Mouse (Mus musculus) spleen, adult 12 weeks (tissue): ENCODE results near the gene Ifit2.
"Not testable (repeated sequence)": the region's sequence is repeated elsewhere in the genome, so short reads cannot be mapped to it uniquely, and the experiment has no call there.

Source experiments
- DNase-seq: peaks from one replicate; pipeline ENCODE4 v3.0.0; 2022; ENCODE audit warnings: low spot score

Ifit2 gene

GRCm38 (mm10) chr19:34596811-34597210 lies 46.3 kb downstream of the Ifit2 start:
- DNase-seq, result no peak

DNA sequence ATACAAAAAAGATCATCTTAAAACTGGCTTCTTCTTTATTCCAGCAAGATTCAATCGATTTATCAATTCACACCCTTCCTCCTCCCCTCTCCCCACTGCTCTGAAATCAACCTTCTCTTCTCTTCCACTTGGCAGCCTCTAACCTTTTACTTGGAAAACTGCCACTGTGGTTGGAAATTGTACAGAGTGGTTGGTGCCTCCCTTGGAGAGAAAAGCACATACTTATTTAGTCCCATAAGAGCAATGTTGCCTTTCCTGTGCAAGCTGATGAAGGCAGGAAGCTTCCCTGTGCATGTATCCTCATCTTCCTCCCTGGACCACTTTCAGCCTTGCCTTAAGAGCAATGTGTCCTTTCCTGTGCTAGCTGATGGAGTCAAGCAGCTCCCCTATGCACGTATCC lies 47.8 kb downstream of the Ifit2 start:
- no peak for DNase-seq

GRCm38 (mm10) chr19:34599250-34599649 lies 48.8 kb downstream of the Ifit2 start:
- not testable (repeated sequence) for DNase-seq

DNA sequence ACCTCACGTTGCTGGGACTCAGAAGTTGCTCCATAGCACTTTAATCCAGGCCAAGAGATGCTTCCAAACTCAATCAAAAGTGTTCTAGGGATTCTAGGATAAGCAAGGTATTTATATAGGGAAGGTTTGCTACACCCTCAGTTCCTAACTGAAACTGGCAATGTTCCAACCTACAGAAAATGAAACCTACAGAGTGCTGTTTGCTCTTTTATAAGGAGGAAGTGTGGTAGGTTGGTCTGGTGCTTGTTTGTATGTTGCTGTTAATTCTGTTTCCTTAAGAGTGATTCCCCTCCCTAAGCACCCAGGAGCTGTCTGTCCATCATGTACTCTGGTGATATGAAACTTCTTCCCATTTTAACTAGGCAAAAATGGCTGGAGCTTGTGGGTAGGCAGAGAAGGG lies 51.4 kb downstream of the Ifit2 start, which contains the start of gene Ifit1bl1:
Ifit1bl1 (minus strand) TSS at position 69 of the 400 bp plus-strand sequence.
- not testable (repeated sequence) for DNase-seq

DNA sequence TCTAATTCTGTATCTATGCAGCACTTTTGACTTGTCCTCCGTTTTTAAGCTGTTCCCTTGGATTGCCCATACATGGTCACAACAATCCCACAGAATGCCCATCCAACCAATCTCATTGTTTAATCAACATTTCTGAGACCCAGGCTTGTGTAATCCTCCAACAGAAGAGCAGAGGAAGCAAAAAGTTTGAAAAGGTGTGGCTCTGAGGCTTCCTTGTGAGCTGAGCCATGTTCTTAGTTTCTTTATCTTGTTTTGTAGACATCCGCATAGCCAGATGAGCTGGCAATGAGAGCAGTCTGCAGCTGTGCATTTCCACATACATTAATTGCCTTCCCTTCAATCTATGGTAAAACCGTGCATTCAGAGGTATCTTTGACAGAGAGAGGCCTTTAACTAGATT lies 55.0 kb downstream of the Ifit2 start:
- no peak for DNase-seq

DNA sequence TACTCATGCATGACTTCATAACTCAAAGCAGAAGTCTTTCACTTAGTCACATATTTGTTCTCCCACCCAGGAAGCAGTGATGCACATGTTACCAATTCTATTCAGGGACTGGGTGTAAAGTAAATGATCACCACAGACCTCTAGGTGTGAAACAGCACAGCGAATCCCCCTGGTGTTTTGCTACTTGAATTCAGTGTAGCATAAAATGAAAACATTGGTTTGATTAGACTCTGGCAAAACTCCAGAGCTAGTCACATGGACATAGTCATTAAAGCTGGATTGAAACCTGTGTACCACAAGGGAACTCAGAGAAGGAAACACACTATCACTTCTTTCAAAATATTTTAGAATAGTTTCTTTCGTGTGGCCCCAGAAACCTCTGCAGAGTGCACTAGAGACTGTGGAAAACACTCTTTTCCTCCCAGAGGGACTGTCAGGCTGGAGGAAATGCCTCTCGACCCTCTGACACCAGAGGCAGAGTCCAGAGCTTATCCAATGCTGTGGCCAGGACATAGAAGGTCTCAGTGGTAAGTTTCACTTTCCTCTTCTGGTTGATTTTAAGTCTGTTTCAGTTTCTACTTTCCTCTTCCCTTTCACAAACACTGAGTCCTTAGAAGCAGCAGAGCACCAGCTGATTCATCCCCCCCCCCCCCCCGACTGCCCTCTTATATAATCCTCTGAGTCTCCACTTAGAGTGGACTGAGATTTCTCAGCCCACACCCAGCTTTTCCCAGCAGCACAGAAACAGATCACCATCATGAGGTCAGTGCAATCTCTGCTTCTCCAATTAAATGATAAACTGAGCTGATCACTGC lies 57.0 kb downstream of the Ifit2 start, which contains the start of gene Ifit3b:
Ifit3b (plus strand) TSS at position 734 of the 815 bp plus-strand sequence.
- DNase-seq, result not testable (repeated sequence)

DNA sequence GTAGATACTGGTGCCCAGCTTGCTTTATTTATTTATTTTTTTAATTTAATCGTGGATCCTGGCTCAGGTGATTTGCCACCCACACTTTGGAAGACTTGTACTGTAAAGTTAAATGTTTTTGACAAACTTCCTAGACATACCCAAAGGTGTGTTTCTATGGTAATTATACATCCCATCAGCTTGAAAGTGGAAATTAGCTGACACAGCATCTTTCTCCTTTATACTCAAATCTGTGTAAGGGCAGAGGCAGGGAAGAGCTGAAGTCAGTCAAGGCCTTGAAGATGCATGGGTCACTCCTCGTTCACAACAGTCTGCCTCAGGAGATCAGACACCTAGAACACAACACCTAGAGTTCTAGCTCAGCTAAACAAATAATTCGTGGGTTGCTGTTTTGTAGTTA lies 59.6 kb downstream of the Ifit2 start:
- not testable (repeated sequence) for DNase-seq

DNA sequence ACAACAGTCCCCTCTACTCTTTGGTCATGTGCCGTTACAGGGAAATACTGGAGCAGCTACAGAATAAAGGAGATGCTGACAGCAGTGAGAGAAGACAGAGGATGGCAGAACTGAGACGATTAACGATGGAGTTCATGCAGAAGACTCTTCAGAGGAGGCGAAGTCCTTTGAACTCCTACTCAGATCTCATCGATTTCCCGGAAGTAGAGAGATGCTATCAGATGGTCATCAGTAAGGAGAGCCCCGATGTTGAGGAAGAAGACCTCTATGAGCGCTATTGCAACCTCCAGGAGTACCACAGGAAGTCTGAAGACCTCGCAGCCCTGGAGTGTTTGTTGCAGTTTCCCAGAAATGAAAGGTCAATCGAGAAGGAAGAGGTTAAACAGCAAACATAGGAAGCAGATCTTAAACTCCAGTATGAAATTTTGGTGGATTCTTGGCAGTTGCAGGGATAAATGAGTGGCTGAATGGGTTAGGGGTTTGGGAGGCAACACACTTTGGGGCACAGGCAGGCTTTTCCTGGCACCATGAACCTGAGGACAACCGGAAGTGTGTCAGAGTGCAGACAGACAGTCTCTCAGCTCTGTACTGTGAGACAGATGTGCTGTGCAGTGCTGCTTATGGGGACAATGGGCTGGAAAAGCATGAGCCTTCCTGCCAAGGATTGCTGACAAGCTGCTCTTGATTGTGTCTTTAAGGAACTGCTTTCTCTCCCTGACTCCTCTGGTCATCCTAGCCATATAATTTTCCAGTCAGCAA lies 61.9 kb downstream of the Ifit2 start:
- DNase-seq, result not testable (repeated sequence)

DNA sequence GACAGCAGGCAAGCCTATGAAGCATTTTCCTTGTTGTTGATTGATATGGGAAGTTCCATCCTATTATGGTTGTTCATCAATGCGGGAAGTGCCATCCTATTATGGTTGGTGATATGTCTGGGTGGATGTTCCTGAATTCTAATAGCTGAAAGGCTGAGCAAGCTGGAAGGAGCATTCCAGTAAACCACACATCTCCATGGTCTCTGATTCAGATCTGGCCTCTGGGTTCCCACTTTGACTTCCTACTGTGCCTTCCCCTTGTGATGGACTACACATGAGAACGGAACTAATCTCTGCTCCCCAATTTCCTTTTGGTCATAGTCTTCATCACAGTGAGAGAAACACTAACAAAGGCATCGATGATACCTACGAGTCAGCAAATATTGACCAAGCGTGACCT lies 70.4 kb downstream of the Ifit2 start:
- no peak for DNase-seq

DNA sequence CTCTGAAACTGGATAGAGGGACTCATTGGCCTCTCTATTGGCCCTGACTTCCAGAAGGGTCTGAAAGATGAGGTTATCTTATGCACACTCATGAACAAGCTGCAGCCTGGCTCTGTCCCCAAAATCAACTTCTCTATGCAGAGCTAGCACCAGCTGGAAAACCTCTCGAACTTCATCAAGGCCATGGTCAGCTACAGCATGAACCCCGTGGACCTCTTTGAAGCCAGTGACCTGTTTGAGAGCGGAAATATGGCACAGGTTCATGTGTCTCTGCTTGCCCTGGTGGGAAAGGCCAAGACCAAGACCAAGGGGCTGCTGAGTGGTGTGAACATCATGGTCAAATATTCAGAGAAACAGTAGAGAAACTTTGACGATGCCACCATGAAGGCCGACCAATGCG lies 73.3 kb downstream of the Ifit2 start:
- no peak for DNase-seq

- no peak for DNase-seq
These were observed 74.2 kb downstream of the Ifit2 start for GRCm38 (mm10) chr19:34624663-34625062.
